Mouse (Mus musculus) adipocyte (in vitro differentiated cells): ENCODE measurements at regions not wholly inside any gene's neighbourhood (a gene's known extent, or its start where the extent isn't known, plus 50 kb on each side); places are given as distances from the start of the nearest gene placed in this dataset.

Experiments used
- DNase-seq: peaks from one replicate; pipeline ENCODE4 v3.0.0-alpha.2; 2016; ENCODE audit warnings: low spot score

GRCm38 (mm10) chr12:54577235-54577634 is 79.1 kb downstream of the Sptssa start:
- peak; percentile 22 for DNase-seq

- peak; percentile 64 for DNase-seq
Observed at GRCm38 (mm10) chr12:54576821-54577220, 79.6 kb downstream of the Sptssa start.

DNA sequence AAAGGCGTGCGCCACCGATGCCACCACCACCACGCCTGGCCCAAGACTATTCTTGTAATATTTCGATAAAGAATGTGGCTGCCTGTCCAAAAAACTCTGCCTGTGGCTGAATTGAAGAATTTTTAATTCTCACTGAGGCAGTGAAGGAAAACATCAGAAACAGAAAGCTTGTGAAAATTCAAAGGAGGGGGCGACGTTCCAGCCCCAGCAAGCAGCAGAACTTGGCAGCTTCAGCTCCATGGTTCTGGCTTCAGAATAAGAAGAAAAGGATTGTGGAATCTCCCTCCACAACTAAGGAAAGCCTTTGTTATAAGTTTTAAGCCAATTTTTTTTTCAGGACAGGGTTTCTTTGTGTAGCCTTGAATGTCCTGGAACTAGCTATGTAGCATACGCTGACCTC is 83.5 kb downstream of the Sptssa start:
- DNase-seq, result no peak

DNA sequence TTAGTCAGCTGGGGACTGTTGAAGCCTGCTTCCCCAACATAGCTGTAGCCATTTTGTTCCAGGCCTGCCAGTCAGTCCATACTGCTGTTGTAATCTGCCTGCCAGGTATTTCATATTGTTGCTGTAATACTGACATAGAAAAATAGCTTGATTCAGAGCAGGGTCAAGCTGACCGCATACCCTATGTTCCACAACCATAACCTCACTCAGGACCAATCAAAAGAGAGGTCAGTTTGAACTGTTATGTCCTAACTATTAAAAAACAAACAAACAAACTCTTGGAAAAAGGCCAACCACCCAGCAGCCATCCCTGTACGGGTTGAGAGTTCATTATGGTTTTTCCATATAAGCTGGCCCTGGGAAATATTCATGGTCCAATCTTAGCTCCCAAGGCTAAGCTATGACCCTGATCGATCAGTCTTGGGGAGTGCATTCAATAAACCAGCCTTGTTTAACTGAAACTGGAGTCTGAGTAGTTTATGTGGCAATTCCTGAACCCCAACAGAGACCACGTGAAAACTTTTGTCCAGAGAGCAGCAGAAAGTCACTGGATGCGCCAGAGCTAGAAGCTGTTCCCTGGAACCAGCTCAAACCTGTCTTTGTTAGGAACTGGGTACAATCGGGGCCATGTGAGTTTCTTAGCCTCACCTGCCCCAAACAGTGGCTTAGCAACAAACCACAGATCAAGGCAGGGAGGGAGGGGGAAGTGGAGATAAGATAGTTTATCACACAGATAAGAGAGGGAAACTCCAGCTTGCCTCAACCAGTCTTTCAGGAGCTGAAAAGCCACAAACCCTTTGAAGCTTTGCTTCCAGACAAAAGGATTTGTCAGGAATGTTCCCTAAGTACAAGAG is 88.1 kb downstream of the Sptssa start:
- peak; percentile 48 for DNase-seq

DNA sequence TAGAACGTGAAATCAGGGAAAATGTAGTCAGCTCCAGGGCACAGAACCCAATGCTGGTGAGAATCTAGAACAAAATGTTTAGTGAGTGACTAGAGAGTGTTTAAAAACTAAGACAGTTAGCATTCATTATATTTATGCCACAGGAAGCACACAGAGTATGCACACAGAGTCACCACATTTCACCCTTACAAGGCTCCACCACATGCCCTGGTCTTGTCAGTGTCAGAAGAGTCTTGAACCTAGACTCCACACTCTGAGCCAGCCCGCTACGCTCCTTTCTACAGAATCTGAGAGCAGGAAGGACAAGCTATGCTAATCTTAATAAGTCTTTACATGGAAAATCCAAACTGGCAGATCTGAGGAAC is 89.0 kb downstream of the Sptssa start:
- DNase-seq, result no peak

- DNase-seq, result no peak
Observed at GRCm38 (mm10) chr12:54566532-54567425, 89.6 kb downstream of the Sptssa start.

GRCm38 (mm10) chr12:54561981-54562380 is 94.4 kb downstream of the Sptssa start:
- DNase-seq, result no peak

DNA sequence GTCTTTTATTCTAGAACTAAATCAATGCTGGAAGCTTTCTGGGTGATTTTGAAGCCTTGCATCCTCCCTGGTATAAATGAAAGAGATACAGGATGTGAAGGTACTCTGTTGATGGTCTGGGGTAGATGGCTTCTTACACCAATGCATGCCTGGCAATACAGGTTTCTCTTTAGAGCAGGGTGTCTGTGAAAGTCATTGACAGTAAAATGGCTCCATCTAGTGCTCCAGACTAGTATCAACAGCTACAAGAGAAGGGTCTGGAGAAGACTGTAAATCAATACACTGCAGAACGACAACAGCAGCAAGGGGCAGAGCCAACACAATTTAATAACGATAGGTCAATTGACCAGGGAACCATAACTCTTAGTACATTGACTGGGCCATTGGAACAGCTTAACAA is 98.3 kb downstream of the Sptssa start:
- peak; percentile 28 for DNase-seq

- DNase-seq, result no peak
Observed at GRCm38 (mm10) chr12:54549659-54550058, 106.7 kb downstream of the Sptssa start.

DNA sequence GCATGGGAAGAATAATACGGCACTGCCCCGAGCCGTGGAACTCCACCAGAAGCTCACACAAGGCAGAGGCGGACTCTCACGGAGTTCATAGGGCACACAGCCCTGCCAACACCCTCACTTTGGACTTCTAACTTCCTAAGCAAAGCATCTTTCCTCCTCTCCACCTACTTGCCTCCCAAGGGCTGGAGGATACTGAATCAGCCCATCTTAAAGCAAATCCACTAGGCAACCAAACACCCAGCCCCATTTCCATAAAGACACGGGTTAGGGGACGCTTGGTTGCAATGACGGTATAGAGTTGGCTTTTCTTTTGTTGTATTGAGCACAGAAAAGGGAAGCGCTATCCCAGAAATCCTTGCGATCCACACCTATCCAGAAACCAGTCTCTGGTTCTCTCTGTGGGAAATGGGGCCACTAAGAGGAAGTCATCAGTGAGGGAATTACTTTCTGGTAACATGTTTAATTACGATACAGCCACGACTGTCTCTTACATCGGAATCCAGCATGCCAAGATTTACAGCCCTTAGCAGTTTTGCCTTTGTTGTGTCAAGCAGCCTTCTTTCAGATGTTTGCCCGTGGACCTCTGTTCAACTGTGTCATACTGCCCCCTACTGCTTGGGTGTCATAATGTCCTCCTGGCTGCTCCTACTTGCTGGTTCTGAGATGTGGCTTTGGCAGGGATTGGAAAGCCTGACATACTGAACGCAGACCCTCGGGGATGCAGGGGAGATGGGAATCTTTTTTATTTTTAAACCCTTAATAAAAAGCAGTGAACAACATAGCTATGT is 110.4 kb downstream of the Sptssa start:
- peak; percentile 85 for DNase-seq

DNA sequence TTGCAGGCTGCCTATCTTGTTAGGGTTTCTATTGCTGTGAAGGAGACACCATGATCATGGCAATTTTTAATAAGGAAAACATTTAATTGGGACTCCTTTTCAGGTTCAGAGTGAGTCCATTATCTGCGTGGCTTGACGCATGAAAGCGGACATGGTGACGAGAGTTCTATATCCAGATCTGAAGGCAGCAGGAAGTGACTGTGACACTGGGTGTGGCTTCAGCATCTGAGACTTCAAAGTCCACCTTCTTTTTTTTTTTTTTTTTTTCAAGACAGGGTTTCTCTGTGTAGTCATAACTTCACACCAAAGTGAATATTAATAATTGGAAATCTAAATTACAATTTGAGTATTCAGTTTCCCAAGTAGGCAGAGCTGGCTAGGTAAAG is 118.1 kb downstream of the Sptssa start:
- no peak for DNase-seq

DNA sequence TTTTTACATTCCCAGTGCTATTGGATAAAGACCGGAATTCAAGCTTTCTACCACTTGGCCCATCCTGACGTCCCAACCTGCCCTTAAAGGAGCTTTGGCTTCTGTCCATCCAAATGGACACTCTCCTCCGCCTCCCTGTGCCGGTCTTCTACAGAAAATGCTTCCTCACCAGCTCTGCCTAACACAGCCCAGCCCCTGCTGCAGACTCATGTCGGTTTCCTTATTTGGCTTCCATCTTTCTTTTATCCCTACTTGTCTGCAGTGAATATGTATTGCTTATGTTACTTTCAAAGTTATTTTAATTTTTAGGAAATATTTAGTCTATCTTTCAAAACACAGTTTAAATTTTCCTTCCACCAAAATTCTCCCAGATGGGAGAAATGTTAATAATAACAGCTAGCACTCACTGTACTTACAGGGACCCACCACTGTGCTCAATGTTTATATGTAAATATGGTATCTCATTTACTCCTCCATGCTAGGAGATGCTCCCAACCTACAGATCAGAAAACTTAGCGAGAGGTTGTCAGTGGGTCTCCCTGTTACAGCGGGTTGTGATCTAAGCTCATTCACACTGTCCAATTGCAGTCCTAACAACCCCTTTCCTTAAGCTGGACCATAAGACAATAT is 118.6 kb downstream of the Sptssa start:
- no peak for DNase-seq

- DNase-seq, result no peak
Observed at GRCm38 (mm10) chr12:54537022-54537421, 119.4 kb downstream of the Sptssa start.

GRCm38 (mm10) chr12:54535556-54536516 is 120.5 kb downstream of the Sptssa start:
- no peak for DNase-seq

DNA sequence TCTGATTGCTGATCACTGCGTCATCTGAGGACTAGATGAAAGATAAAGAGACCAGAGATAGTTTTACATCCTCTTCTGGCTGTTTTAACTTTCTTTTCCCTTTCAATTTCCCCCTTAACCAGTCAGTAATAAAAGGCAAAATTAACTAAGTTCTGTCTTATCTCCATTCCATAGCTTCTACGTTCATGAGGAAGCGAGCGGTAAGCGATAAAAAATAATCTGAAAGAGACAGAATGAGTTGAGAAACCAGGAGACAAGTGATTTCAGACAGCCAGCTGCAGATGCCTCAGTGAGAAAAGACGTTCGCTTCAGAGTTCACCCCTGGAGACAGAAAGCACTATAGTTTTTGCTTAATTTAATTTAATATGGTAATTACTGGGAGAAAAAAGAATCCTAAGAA is 121.5 kb downstream of the Sptssa start:
- no peak for DNase-seq

- DNase-seq, result no peak
Observed at GRCm38 (mm10) chr12:54533134-54533533, 123.2 kb downstream of the Sptssa start.

GRCm38 (mm10) chr12:54532062-54532461 is 124.3 kb downstream of the Sptssa start:
- no peak for DNase-seq

DNA sequence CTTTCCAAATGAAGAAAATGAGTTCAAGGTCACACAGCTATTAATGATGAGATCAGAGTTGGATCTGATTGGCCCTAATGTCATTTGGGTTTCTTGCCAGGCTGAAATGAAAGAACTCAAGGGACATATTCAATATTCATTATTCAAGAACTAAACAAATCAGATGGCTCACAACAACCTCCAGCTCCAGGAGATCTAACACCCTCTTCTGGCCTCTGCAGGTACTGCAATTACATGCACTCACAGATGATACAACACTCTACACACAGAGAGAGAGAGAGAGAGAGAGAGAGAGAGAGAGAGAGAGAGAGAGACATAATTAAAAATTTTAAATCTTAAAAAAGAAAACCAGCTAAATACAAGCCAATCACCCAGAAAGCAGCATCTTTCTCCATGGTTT is 128.3 kb downstream of the Sptssa start:
- no peak for DNase-seq

DNA sequence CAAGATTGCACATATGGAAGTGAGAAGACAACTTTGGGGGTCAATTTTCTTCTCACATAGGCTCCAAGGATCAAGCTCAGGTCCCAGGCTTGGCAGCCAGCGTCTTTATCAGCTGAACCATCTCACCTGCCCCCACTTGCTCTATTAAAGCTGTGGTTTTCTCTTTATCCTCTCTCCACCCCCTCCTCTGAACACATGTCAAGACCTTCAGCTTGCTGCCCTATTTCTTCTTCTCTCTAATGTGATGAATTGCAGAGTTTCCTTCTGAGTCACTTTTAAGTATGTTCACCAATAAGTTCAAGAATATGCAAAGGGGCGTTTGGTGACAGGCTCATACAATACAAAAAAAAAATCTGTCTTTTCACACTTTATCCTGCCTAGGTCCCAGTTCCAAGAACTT is 128.8 kb downstream of the Sptssa start:
- no peak for DNase-seq

DNA sequence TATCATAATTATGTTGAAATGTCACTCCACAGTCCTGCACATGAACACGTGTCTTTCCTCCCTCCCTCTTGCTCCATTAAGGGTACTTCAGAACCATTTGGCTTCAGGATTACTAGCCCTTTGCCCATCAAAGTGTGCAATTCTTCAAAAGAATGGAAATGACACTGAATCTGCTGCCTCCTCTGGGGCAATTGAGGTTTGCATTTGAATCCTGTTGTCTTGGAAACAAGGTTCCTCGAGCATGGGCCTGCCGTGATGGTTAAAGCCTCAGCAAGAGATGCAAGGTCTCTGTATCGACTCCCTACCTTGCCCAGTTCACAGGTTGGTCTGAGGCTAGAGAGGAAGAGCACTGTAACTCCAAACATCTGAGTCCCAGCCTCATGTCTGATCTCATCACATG is 136.0 kb downstream of the Sptssa start:
- DNase-seq, result no peak

DNA sequence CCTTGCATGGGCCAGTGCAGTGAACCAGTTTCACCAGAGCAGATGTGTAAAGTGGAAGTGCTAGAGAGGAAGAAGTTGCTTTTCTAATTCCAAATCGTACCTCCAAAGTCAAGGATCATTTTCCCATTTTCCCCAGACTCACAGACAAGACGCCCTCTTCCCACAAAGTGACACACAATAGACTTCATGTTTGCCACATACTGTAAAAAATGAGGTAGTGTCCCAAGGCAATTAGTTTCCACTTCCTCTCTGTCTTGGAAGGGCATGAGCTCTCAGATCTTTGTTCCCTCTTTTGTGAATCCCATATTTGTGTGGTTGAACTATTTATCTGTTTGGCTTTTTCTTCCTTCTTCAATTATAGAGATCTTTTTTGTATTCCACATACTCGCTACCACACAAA is 137.0 kb downstream of the Sptssa start:
- DNase-seq, result no peak
